26 mouse cellular contexts compared by ENCODE assay signal in genomic region chr16:84718250-84718649, GRCm38 (mm10). TPM values are rescaled to one million over a fixed set of nuclear protein-coding genes. Genes with fewer than 3 reads are reported as not detected.
"Had no signal": no experiment of that assay in that cellular context is flagged by ENCODE, and none has a peak within 500 bp of the region (broad histone marks: within the 10 kb centered on the region; RNA-seq: fewer than 3 reads in every experiment).

No protein-coding gene starts in this region.

- H3K27ac ChIP-seq: embryonic facial prominence, embryonic 10.5 days; embryonic facial prominence, embryonic 12.5 days; embryonic facial prominence, embryonic 13.5 days; embryonic facial prominence, embryonic 15.5 days; forebrain, embryonic 10.5 days; forebrain, embryonic 12.5 days; forebrain, embryonic 13.5 days; forebrain, embryonic 15.5 days; gastrocnemius, adult 2 months; heart, adult 2 months had no signal

- H3K4me3 ChIP-seq: embryonic facial prominence, embryonic 10.5 days; embryonic facial prominence, embryonic 12.5 days; embryonic facial prominence, embryonic 13.5 days; embryonic facial prominence, embryonic 15.5 days; erythroblast, embryonic 14.5 days; forebrain, embryonic 10.5 days; forebrain, embryonic 12.5 days; forebrain, embryonic 13.5 days; forebrain, embryonic 15.5 days; gastrocnemius, adult 2 months; heart, adult 2 months had no signal

- H3K9ac ChIP-seq: embryonic facial prominence, embryonic 12.5 days; embryonic facial prominence, embryonic 13.5 days; embryonic facial prominence, embryonic 15.5 days; forebrain, embryonic 12.5 days; forebrain, embryonic 13.5 days; forebrain, embryonic 15.5 days; forebrain, postnatal 0 days had no signal

- H3K4me1 ChIP-seq: embryonic facial prominence, embryonic 10.5 days; embryonic facial prominence, embryonic 12.5 days; embryonic facial prominence, embryonic 13.5 days; embryonic facial prominence, embryonic 15.5 days; forebrain, embryonic 10.5 days; forebrain, embryonic 12.5 days; forebrain, embryonic 13.5 days; forebrain, embryonic 15.5 days had no signal

- DNase-seq: cerebellum, adult 9-10 months; cerebellum, adult 9-11 months; cerebellum, postnatal 10 days; cerebellum, postnatal 14 days; cerebellum, postnatal 25 days; cerebellum, postnatal 36 days; embryo, embryonic 11 days; forebrain, postnatal 0 days; gastrocnemius, adult 2 months; gastrocnemius, postnatal 10 days; gastrocnemius, postnatal 14 days; gastrocnemius, postnatal 25 days; gastrocnemius, postnatal 36 days; heart, adult 11 months; heart, adult 18-20 months; heart, adult 2 months had no signal

- H3K4me2 ChIP-seq: embryonic facial prominence, embryonic 12.5 days; embryonic facial prominence, embryonic 13.5 days; embryonic facial prominence, embryonic 15.5 days; forebrain, embryonic 12.5 days; forebrain, embryonic 13.5 days; forebrain, embryonic 15.5 days had no signal

- H3K27me3 ChIP-seq: embryonic facial prominence, embryonic 12.5 days; embryonic facial prominence, embryonic 13.5 days; embryonic facial prominence, embryonic 15.5 days; forebrain, embryonic 12.5 days; forebrain, embryonic 13.5 days; forebrain, embryonic 15.5 days had no signal

- H3K9me3 ChIP-seq: embryonic facial prominence, embryonic 10.5 days; embryonic facial prominence, embryonic 12.5 days; embryonic facial prominence, embryonic 13.5 days; embryonic facial prominence, embryonic 15.5 days; forebrain, embryonic 10.5 days; forebrain, embryonic 12.5 days; forebrain, embryonic 13.5 days; forebrain, embryonic 15.5 days had no signal

RNA-seq across cellular contexts. Expression of gene Jam2, which starts 55.7 kb away (rescaled TPM):
- total RNA-seq: granulocyte monocyte progenitor cell, adult 5-6 weeks had no signal
- polyA plus RNA-seq: erythroblast, embryonic 14.5 days had no signal
